Mouse (Mus musculus): ENCODE measurements around the gene Arl10. TPM values are rescaled to one million over a fixed set of nuclear protein-coding genes. Genes with fewer than 3 reads are reported as not detected.

Arl10 gene
- polyA plus RNA-seq, 1 experiment from 2014 or later, result 7.0 TPM

DNA sequence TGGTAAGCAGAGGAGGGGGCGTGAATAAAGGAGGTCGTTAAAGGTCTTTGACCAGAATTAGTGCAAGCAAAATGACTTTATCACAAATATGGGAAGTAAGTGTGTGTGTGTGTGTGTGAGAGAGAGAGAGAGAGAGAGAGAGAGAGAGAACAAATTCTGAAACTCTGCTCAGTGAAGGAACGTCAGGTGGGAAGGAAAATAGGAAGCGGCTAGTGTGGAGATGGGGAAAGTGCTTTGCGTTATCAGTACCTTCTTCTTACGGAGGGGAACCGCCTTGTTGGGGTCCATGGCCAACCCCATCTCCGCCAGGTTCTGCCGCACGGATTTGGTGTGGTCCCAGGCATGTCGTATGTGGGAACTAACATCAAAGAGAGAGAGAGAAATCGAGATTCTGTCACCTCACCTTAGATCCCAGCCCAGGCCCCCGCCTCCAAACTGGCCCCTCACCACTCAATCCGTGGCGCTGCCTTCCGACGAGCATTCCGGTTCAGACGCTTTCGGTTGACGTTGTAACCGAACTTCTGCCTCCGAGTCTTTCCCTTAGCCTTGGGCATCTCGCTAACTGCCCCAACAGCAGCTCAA is 14.7 kb downstream of the Arl10 start:
- H3K4me3 ChIP-seq (ENCODE audit: low read depth, low read length), result peak overlapping the region; percentile 85
- H3K27me3 ChIP-seq (ENCODE audit: insufficient read depth, low read length), result no peaks in the 10 kb centered on the region
- peaks cover 7% of the 10 kb centered on the region for H3K4me1 ChIP-seq (ENCODE audit: insufficient read depth)
- peak overlapping the region; percentile 74 for H3K27ac ChIP-seq (ENCODE audit: low read depth)
- peak overlapping the region; percentile 97 for H3K4me2 ChIP-seq (ENCODE audit: low read depth, low read length)
- no peaks in the 10 kb centered on the region for H3K9me3 ChIP-seq (ENCODE audit: low read length)
- H3K36me3 ChIP-seq (replicated peaks; ENCODE audit: insufficient read depth, low read length), result peaks cover 18% of the 10 kb centered on the region
- under 1% methylated on average over 24 of the region's 24 CpGs for WGBS (ENCODE audit: insufficient replicate concordance)
- DNase-seq, result no peak
- H3K9ac ChIP-seq (replicated peaks), result peak overlapping the region; percentile 84
- peak; percentile 16 for ATAC-seq
- TF ChIP-seq CTCF (IDR thresholded peaks at IDR 0.05; ENCODE audit: low read depth), result no peak
- no peak for TF ChIP-seq EP300 (IDR thresholded peaks at IDR 0.05; ENCODE audit: low read depth)

DNA sequence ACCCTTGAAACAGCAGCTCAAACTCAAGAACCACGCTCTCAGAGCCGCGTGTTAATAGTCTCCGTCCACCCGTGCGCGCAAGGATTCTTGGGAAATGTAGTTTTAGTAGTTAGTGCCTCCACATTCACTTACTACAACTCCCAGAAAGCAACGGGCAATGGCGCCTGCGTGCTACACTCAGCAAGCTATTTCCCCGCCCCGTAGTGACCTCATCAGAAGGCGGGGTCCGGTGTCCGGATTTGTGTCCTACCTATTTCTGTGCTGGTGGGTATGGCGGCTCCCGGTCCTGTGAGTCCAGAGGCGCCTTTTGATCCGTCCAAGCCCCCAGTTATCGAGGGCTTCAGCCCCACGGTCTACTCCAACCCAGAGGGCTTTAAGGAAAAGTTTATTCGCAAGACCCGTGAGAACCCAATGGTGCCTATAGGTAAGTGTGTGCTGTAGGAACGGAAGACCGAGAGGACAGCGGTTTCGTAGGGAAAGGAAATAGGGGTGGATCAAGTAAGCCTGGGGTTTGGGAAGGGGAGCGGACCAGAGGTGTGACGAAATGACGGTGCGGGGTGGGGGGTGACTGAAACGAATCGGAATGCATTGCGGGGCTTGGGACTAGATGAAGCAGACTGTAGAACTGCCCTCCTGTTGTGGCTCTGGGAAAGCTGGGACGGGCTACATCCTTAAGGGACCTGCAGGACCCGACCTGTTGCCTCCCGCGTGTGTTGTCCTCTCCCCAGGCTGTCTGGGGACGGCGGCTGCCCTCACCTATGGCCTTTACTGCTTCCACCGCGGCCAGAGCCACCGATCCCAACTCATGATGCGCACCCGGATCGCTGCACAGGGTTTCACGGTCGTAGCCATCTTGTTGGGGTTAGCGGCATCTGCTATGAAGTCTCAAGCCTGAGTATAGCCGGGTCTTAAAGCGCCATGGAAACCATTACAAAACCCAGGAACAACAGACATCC is 15.5 kb downstream of the Arl10 start, which contains the start of the genes Nop16 and Higd2a:
TSS of gene Nop16 (minus strand) at position 95 of the 956 bp plus-strand sequence.
TSS of gene Higd2a (plus strand) at position 212 of the 956 bp plus-strand sequence.
- H3K9ac ChIP-seq (replicated peaks), result peak within 1 kb of the TSS; percentile 84
- peaks cover 7% of the 10 kb centered on the region for H3K4me1 ChIP-seq (ENCODE audit: insufficient read depth)
- H3K4me2 ChIP-seq (ENCODE audit: low read depth, low read length), result peak within 1 kb of the TSS; percentile 97
- H3K4me3 ChIP-seq (ENCODE audit: low read depth, low read length), result peak within 1 kb of the TSS; percentile 85
- ATAC-seq (peak; percentile 97), DNase-seq (peak; percentile 99)
- H3K27me3 ChIP-seq (ENCODE audit: insufficient read depth, low read length), result no peaks in the 10 kb centered on the region
- peaks cover 12% of the 10 kb centered on the region for H3K36me3 ChIP-seq (replicated peaks; ENCODE audit: insufficient read depth, low read length)
- H3K9me3 ChIP-seq (ENCODE audit: low read length), result no peaks in the 10 kb centered on the region
- H3K27ac ChIP-seq (ENCODE audit: low read depth), result peak within 1 kb of the TSS; percentile 89
- TF ChIP-seq EP300 (IDR thresholded peaks at IDR 0.05; ENCODE audit: low read depth), result no peak
- no peak for TF ChIP-seq CTCF (IDR thresholded peaks at IDR 0.05; ENCODE audit: low read depth)
- WGBS (ENCODE audit: insufficient replicate concordance), result under 1% methylated on average over 51 of the region's 51 CpGs

DNA sequence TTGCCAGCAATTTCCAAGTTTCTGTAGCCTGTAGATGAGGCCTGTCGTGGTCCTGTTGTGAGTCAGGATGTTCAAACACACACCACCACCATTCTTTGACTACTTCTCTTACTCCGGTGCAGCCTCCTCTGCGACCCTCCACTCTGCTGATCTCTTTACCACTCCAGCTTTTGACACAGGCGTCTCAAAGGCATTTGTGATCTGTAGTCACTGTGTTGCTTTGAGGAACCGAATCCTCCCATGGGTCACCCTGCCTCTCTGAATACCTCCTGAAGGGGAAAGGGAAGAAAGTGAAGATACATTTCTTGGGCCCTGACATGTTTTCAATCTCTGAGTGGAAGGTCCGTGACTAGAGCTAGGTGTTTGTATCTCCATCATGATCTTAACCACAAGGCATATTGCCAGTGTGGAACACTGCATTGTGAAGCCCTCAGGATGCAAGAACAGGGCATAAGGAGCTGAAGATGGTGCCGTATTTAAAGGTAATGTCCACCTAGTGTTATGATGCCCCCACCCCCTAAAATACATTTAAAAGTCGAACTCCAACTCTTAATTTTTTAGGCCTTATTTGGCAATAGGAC is 17.1 kb downstream of the Arl10 start:
- TF ChIP-seq CTCF (IDR thresholded peaks at IDR 0.05; ENCODE audit: low read depth), result no peak
- no peak for TF ChIP-seq EP300 (IDR thresholded peaks at IDR 0.05; ENCODE audit: low read depth)
- H3K36me3 ChIP-seq (replicated peaks; ENCODE audit: insufficient read depth, low read length), result peaks cover 5% of the 10 kb centered on the region; the same call in 1 of the 2 replicates
- no peak overlapping the region for H3K4me3 ChIP-seq (ENCODE audit: low read depth, low read length)
- H3K4me1 ChIP-seq (ENCODE audit: insufficient read depth), result peaks cover 7% of the 10 kb centered on the region
- no peaks in the 10 kb centered on the region for H3K9me3 ChIP-seq (ENCODE audit: low read length)
- no peak overlapping the region for H3K4me2 ChIP-seq (ENCODE audit: low read depth, low read length)
- ATAC-seq (no peak), DNase-seq (no peak)
- 82% methylated on average over 8 of the region's 8 CpGs for WGBS (ENCODE audit: insufficient replicate concordance)
- no peak overlapping the region for H3K27ac ChIP-seq (ENCODE audit: low read depth)
- no peak overlapping the region for H3K9ac ChIP-seq (replicated peaks)
- H3K27me3 ChIP-seq (ENCODE audit: insufficient read depth, low read length), result no peaks in the 10 kb centered on the region

DNA sequence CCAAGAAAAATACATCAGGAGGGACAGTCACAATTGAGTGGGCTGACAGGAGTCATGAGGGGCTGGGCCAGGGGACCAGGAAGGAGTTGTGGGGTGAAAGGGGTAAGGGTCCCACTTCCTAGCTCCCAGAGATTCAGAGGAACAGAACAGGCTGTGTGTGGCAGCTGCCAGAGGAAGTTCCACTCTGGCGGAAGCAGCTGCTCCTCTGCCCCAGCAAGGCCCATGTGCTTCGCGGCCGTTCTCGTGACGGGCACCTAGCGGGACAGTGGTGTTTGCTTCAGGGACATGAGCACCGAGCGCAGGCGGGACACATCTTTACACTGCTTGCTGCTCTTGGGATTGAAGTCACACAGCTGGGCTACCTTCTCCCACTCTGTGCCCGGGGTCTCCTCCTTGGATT is 18.8 kb downstream of the Arl10 start:
- H3K36me3 ChIP-seq (replicated peaks; ENCODE audit: insufficient read depth, low read length), result peaks cover 8% of the 10 kb centered on the region; the same call in 1 of the 2 replicates
- 76% methylated on average over 11 of the region's 11 CpGs for WGBS (ENCODE audit: insufficient replicate concordance)

DNA sequence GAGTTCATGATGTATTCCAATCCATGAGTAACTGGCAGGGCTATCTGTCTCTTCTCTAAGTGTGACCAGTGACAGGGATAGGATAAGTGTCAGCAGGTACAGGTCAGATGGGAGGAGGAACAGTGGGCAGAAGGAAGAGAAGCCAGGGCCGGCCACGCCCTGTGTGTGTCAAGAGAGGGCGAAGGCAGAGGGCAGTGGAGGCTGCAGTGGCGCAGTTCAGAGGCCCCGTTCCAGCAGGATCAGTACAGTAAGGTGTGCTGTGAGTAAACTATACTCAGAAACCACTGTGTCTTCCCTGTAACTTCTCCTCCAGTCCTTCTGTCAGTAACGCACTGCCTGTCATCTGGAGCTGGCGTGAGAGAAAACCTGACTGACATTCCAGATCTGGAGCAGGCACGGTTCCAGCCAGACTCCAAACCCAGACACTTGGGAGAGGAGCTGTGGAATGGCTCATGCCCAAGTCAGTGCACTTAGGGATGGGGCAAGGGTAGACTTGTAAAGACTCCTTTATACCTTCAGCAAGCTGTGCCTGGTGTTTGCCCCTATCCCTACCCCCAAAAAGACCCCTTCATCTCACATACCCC is 21.4 kb downstream of the Arl10 start:
- ATAC-seq (no peak), DNase-seq (no peak)
- no peak overlapping the region for H3K4me2 ChIP-seq (ENCODE audit: low read depth, low read length)
- WGBS (ENCODE audit: insufficient replicate concordance), result 80% methylated on average over 8 of the region's 8 CpGs
- no peaks in the 10 kb centered on the region for H3K9me3 ChIP-seq (ENCODE audit: low read length)
- no peak overlapping the region for H3K27ac ChIP-seq (ENCODE audit: low read depth)
- H3K4me1 ChIP-seq (ENCODE audit: insufficient read depth), result peaks cover 4% of the 10 kb centered on the region
- H3K36me3 ChIP-seq (replicated peaks; ENCODE audit: insufficient read depth, low read length), result peaks cover 9% of the 10 kb centered on the region; the same call in 1 of the 2 replicates
- no peaks in the 10 kb centered on the region for H3K27me3 ChIP-seq (ENCODE audit: insufficient read depth, low read length)
- no peak overlapping the region for H3K9ac ChIP-seq (replicated peaks)
- TF ChIP-seq CTCF (IDR thresholded peaks at IDR 0.05; ENCODE audit: low read depth) (no peak), EP300 (IDR thresholded peaks at IDR 0.05; ENCODE audit: low read depth) (no peak)
- no peak overlapping the region for H3K4me3 ChIP-seq (ENCODE audit: low read depth, low read length)

More for the DNA sequence above, 18.8 kb downstream of the Arl10 start:
- DNase-seq (no peak), ATAC-seq (no peak)
- Histone ChIP-seq H3K27ac (ENCODE audit: low read depth) (no peak overlapping the region), H3K9me3 (ENCODE audit: low read length) (no peaks in the 10 kb centered on the region), H3K4me3 (ENCODE audit: low read depth, low read length) (no peak overlapping the region), H3K4me2 (ENCODE audit: low read depth, low read length) (no peak overlapping the region), H3K9ac (replicated peaks) (no peak overlapping the region), H3K4me1 (ENCODE audit: insufficient read depth) (peaks cover 7% of the 10 kb centered on the region), H3K27me3 (ENCODE audit: insufficient read depth, low read length) (no peaks in the 10 kb centered on the region)
- no peak for TF ChIP-seq CTCF (IDR thresholded peaks at IDR 0.05; ENCODE audit: low read depth)
- TF ChIP-seq EP300 (IDR thresholded peaks at IDR 0.05; ENCODE audit: low read depth), result no peak
